Mouse (Mus musculus): ENCODE measurements around the gene Ccdc88c. TPM values are rescaled to one million over a fixed set of nuclear protein-coding genes. Genes with fewer than 3 reads are reported as not detected.

The Ccdc88c gene
- polyA plus RNA-seq, 1 experiment: 6.1 TPM

- Histone ChIP-seq H3K4me3 (ENCODE audit: insufficient read depth, poor library complexity, severe bottlenecking) (no peak overlapping the region), H3ac (ENCODE audit: control insufficient read depth, insufficient read length, low read depth) (no peak overlapping the region), H3K79me2 (ENCODE audit: control insufficient read depth, insufficient read depth) (no peaks in the 10 kb centered on the region), H3K27me3 (ENCODE audit: control insufficient read depth, insufficient read depth, insufficient read length) (no peaks in the 10 kb centered on the region), H3K36me3 (ENCODE audit: control insufficient read depth, insufficient read depth) (peaks cover 56% of the 10 kb centered on the region), H3K79me3 (ENCODE audit: low read depth) (no peaks in the 10 kb centered on the region)
- TF ChIP-seq CEBPB (IDR thresholded peaks at IDR 0.05; ENCODE audit: low read depth) (no peak), MAX (IDR thresholded peaks at IDR 0.05) (no peak), MYOG (IDR thresholded peaks at IDR 0.05; ENCODE audit: control insufficient read depth, extremely low read depth, insufficient read length) (no peak), FOSL1 (IDR thresholded peaks at IDR 0.05; ENCODE audit: insufficient read depth, low read length, poor library complexity, severe bottlenecking) (no peak), USF1 (IDR thresholded peaks at IDR 0.05; ENCODE audit: low read depth) (no peak), MYOD1 (IDR thresholded peaks at IDR 0.05; ENCODE audit: control insufficient read depth, insufficient read length, low read depth) (no peak), CTCF (IDR thresholded peaks at IDR 0.05; ENCODE audit: control insufficient read depth, insufficient read depth, insufficient read length) (no peak)
Observed at GRCm38 (mm10) chr12:100868049-100868622, 160.7 kb downstream of the Ccdc88c start.

GRCm38 (mm10) chr12:100867097-100867496 lies 161.8 kb downstream of the Ccdc88c start:
- H3K4me3 ChIP-seq (ENCODE audit: insufficient read depth, poor library complexity, severe bottlenecking): no peak overlapping the region
- H3K79me2 ChIP-seq (ENCODE audit: control insufficient read depth, insufficient read depth): no peaks in the 10 kb centered on the region
- no peak overlapping the region for H3ac ChIP-seq (ENCODE audit: control insufficient read depth, insufficient read length, low read depth)
- no peaks in the 10 kb centered on the region for H3K79me3 ChIP-seq (ENCODE audit: low read depth)
- H3K27me3 ChIP-seq (ENCODE audit: control insufficient read depth, insufficient read depth, insufficient read length): no peaks in the 10 kb centered on the region
- TF ChIP-seq USF1 (IDR thresholded peaks at IDR 0.05; ENCODE audit: low read depth) (no peak), FOSL1 (IDR thresholded peaks at IDR 0.05; ENCODE audit: insufficient read depth, low read length, poor library complexity, severe bottlenecking) (no peak), MAX (IDR thresholded peaks at IDR 0.05) (no peak), MYOD1 (IDR thresholded peaks at IDR 0.05; ENCODE audit: control insufficient read depth, insufficient read length, low read depth) (no peak), MYOG (IDR thresholded peaks at IDR 0.05; ENCODE audit: control insufficient read depth, extremely low read depth, insufficient read length) (no peak), CEBPB (IDR thresholded peaks at IDR 0.05; ENCODE audit: low read depth) (no peak), CTCF (IDR thresholded peaks at IDR 0.05; ENCODE audit: control insufficient read depth, insufficient read depth, insufficient read length) (no peak)
- H3K36me3 ChIP-seq (ENCODE audit: control insufficient read depth, insufficient read depth): peaks cover 54% of the 10 kb centered on the region

- Histone ChIP-seq H3K4me3 (ENCODE audit: insufficient read depth, poor library complexity, severe bottlenecking) (no peak overlapping the region), H3K79me3 (ENCODE audit: low read depth) (no peaks in the 10 kb centered on the region), H3K27me3 (ENCODE audit: control insufficient read depth, insufficient read depth, insufficient read length) (no peaks in the 10 kb centered on the region), H3K79me2 (ENCODE audit: control insufficient read depth, insufficient read depth) (no peaks in the 10 kb centered on the region), H3K36me3 (ENCODE audit: control insufficient read depth, insufficient read depth) (peaks cover 56% of the 10 kb centered on the region), H3ac (ENCODE audit: control insufficient read depth, insufficient read length, low read depth) (no peak overlapping the region)
- no peak for TF ChIP-seq MAX (IDR thresholded peaks at IDR 0.05)
Observed at GRCm38 (mm10) chr12:100865509-100866078, 163.3 kb downstream of the Ccdc88c start.

GRCm38 (mm10) chr12:100865072-100865471 lies 163.8 kb downstream of the Ccdc88c start:
- Histone ChIP-seq H3K36me3 (ENCODE audit: control insufficient read depth, insufficient read depth) (peaks cover 56% of the 10 kb centered on the region), H3K79me2 (ENCODE audit: control insufficient read depth, insufficient read depth) (no peaks in the 10 kb centered on the region), H3K4me3 (ENCODE audit: insufficient read depth, poor library complexity, severe bottlenecking) (no peak overlapping the region), H3K79me3 (ENCODE audit: low read depth) (no peaks in the 10 kb centered on the region), H3K27me3 (ENCODE audit: control insufficient read depth, insufficient read depth, insufficient read length) (no peaks in the 10 kb centered on the region), H3ac (ENCODE audit: control insufficient read depth, insufficient read length, low read depth) (no peak overlapping the region)
- no peak for TF ChIP-seq CTCF (IDR thresholded peaks at IDR 0.05; ENCODE audit: control insufficient read depth, insufficient read depth, insufficient read length)
- TF ChIP-seq USF1 (IDR thresholded peaks at IDR 0.05; ENCODE audit: low read depth): no peak
- no peak for TF ChIP-seq FOSL1 (IDR thresholded peaks at IDR 0.05; ENCODE audit: insufficient read depth, low read length, poor library complexity, severe bottlenecking)
- no peak for TF ChIP-seq MAX (IDR thresholded peaks at IDR 0.05)
- no peak for TF ChIP-seq CEBPB (IDR thresholded peaks at IDR 0.05; ENCODE audit: low read depth)
- no peak for TF ChIP-seq MYOD1 (IDR thresholded peaks at IDR 0.05; ENCODE audit: control insufficient read depth, insufficient read length, low read depth)

- Histone ChIP-seq H3K79me3 (ENCODE audit: low read depth) (no peaks in the 10 kb centered on the region), H3K27me3 (ENCODE audit: control insufficient read depth, insufficient read depth, insufficient read length) (no peaks in the 10 kb centered on the region), H3ac (ENCODE audit: control insufficient read depth, insufficient read length, low read depth) (no peak overlapping the region), H3K36me3 (ENCODE audit: control insufficient read depth, insufficient read depth) (peaks cover 46% of the 10 kb centered on the region), H3K4me3 (ENCODE audit: insufficient read depth, poor library complexity, severe bottlenecking) (no peak overlapping the region), H3K79me2 (ENCODE audit: control insufficient read depth, insufficient read depth) (no peaks in the 10 kb centered on the region)
- TF ChIP-seq MAX (IDR thresholded peaks at IDR 0.05) (no peak), FOSL1 (IDR thresholded peaks at IDR 0.05; ENCODE audit: insufficient read depth, low read length, poor library complexity, severe bottlenecking) (no peak)
Observed at GRCm38 (mm10) chr12:100862856-100863446, 165.9 kb downstream of the Ccdc88c start.

GRCm38 (mm10) chr12:100862272-100862671 lies 166.6 kb downstream of the Ccdc88c start:
- no peaks in the 10 kb centered on the region for H3K27me3 ChIP-seq (ENCODE audit: control insufficient read depth, insufficient read depth, insufficient read length)
- TF ChIP-seq MYOD1 (IDR thresholded peaks at IDR 0.05; ENCODE audit: control insufficient read depth, insufficient read length, low read depth) (no peak), FOSL1 (IDR thresholded peaks at IDR 0.05; ENCODE audit: insufficient read depth, low read length, poor library complexity, severe bottlenecking) (no peak), CTCF (IDR thresholded peaks at IDR 0.05; ENCODE audit: control insufficient read depth, insufficient read depth, insufficient read length) (no peak), MAX (IDR thresholded peaks at IDR 0.05) (no peak), MYOG (IDR thresholded peaks at IDR 0.05; ENCODE audit: control insufficient read depth, extremely low read depth, insufficient read length) (no peak), CEBPB (IDR thresholded peaks at IDR 0.05; ENCODE audit: low read depth) (no peak), USF1 (IDR thresholded peaks at IDR 0.05; ENCODE audit: low read depth) (no peak)
- H3ac ChIP-seq (ENCODE audit: control insufficient read depth, insufficient read length, low read depth): no peak overlapping the region
- H3K36me3 ChIP-seq (ENCODE audit: control insufficient read depth, insufficient read depth): peaks cover 41% of the 10 kb centered on the region
- H3K4me3 ChIP-seq (ENCODE audit: insufficient read depth, poor library complexity, severe bottlenecking): no peak overlapping the region
- H3K79me3 ChIP-seq (ENCODE audit: low read depth): no peaks in the 10 kb centered on the region
- no peaks in the 10 kb centered on the region for H3K79me2 ChIP-seq (ENCODE audit: control insufficient read depth, insufficient read depth)

Small RNA genes lying within 50 kb of the gene (microRNA-seq; reads per million reads assigned to microRNA genes)
- gene Mir1190 (ENCODE audit: borderline microRNAs expressed): not detected

Other genes with a start within 250 kb of the Ccdc88c start
- 34.1 TPM for gene Dglucy, start 250.0 kb downstream of the Ccdc88c start, polyA plus RNA-seq (2012; fragmentation: generic; extraction: Trizol)
- gene Gpr68, start 120.9 kb downstream of the Ccdc88c start, polyA plus RNA-seq (2012; fragmentation: generic; extraction: Trizol): 0.13 TPM
- 12.7 TPM for gene Ppp4r3a, start 54.6 kb upstream of the Ccdc88c start, polyA plus RNA-seq (2012; fragmentation: generic; extraction: Trizol)

Data from C2C12 (cell line).